In genomic region chr14:100206207-100206606, GRCm38 (mm10) we compare ENCODE assay signal across 35 mouse cellular contexts.
"Had no signal": no experiment of that assay in that cellular context is flagged by ENCODE, and none has a peak within 500 bp of the region (broad histone marks: within the 10 kb centered on the region; RNA-seq: fewer than 3 reads in every experiment).

No protein-coding gene starts in this region.

- H3K4me3 ChIP-seq: heart, embryonic 10.5 days; heart, embryonic 12.5 days; heart, embryonic 13.5 days; heart, embryonic 15.5 days; hindbrain, embryonic 10.5 days; hindbrain, embryonic 12.5 days; hindbrain, embryonic 13.5 days; hindbrain, embryonic 15.5 days; intestine, embryonic 15.5 days; kidney, embryonic 15.5 days; layer of hippocampus, adult 2 months had no signal

- H3K9ac ChIP-seq: heart, embryonic 12.5 days; heart, embryonic 13.5 days; heart, embryonic 15.5 days; hindbrain, embryonic 12.5 days; hindbrain, embryonic 13.5 days; hindbrain, embryonic 14.5 days; hindbrain, embryonic 15.5 days; intestine, embryonic 15.5 days; kidney, embryonic 15.5 days had no signal

- ATAC-seq: hindbrain, embryonic 16.5 days; hindbrain, postnatal 0 days; inflammation-experienced regulatory T-cells, adult 6 months; intestine, embryonic 15.5 days; intestine, embryonic 16.5 days; intestine, postnatal 0 days had no signal

- H3K27me3 ChIP-seq: heart, embryonic 12.5 days; heart, embryonic 13.5 days; heart, embryonic 15.5 days; hindbrain, embryonic 12.5 days; hindbrain, embryonic 13.5 days; hindbrain, embryonic 15.5 days; intestine, embryonic 15.5 days; kidney, embryonic 15.5 days had no signal

- H3K36me3 ChIP-seq: heart, embryonic 10.5 days; heart, embryonic 12.5 days; heart, embryonic 13.5 days; heart, embryonic 15.5 days; hindbrain, embryonic 10.5 days; hindbrain, embryonic 12.5 days; hindbrain, embryonic 13.5 days; hindbrain, embryonic 15.5 days; intestine, embryonic 15.5 days; kidney, embryonic 15.5 days had no signal

- H3K9me3 ChIP-seq: heart, embryonic 10.5 days; heart, embryonic 12.5 days; heart, embryonic 13.5 days; heart, embryonic 15.5 days; hindbrain, embryonic 10.5 days; hindbrain, embryonic 12.5 days; hindbrain, embryonic 13.5 days; hindbrain, embryonic 15.5 days; intestine, embryonic 15.5 days; kidney, embryonic 15.5 days had no signal

- DNase-seq: heart, postnatal 10 days; heart, postnatal 14 days; heart, postnatal 36 days; heart, postnatal 4 days; kidney, adult 11 months; kidney, adult 18-20 months; kidney, adult 2 months; kidney, adult 8-10 months; kidney, adult 9 months; kidney, postnatal 10 days; kidney, postnatal 14 days; kidney, postnatal 25 days; kidney, postnatal 36 days; kidney, postnatal 4 days; layer of hippocampus, adult 9-11 months; layer of hippocampus, postnatal 36 days had no signal

- H3K4me1 ChIP-seq: intestine, embryonic 15.5 days had no signal

- H3K27ac ChIP-seq: heart, embryonic 10.5 days; heart, embryonic 13.5 days; heart, embryonic 15.5 days; hindbrain, embryonic 10.5 days; hindbrain, embryonic 12.5 days; hindbrain, embryonic 13.5 days; hindbrain, embryonic 14.5 days; hindbrain, embryonic 15.5 days; hindbrain, postnatal 0 days; intestine, embryonic 15.5 days; kidney, embryonic 15.5 days; kidney, postnatal 0 days; layer of hippocampus, adult 2 months had no signal

- H3K4me2 ChIP-seq: heart, embryonic 11.5 days; heart, embryonic 12.5 days; heart, embryonic 13.5 days; heart, embryonic 15.5 days; hindbrain, embryonic 12.5 days; hindbrain, embryonic 13.5 days; hindbrain, embryonic 14.5 days; hindbrain, embryonic 15.5 days; intestine, embryonic 15.5 days; kidney, embryonic 15.5 days had no signal
